Mouse (Mus musculus): ENCODE results near the gene Cacna1a.

DNA sequence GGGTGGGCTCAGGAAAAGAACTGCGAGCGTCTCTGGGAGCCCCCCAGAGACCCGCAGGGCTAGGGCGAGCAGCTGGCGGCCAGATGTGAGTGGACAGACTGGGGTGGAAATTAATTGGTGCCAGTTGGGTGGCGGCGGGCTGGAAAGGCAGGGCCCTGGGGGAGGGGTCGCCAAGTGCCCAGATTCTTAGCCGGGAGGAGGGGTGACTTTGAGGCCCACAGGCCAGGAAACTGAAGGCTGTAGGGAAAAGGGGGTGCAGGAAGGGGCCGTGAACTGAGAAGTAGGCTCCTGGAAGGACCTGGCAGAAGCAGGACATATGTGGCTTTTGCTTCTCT lies 267.9 kb downstream of the Cacna1a start:
- TF ChIP-seq POLR2A (IDR thresholded peaks at IDR 0.05; ENCODE audit: control insufficient read depth in 1 of 2, insufficient read depth in 1 of 2, low read depth in 1 of 2, low read length in 2 of 2, poor library complexity in 1 of 2) (no peak), CTCF (IDR thresholded peaks at IDR 0.05 in 2 of 3, conservative IDR thresholded peaks at IDR 0.05 in 1 of 3; ENCODE audit: control insufficient read depth in 1 of 3, insufficient read depth in 1 of 3, low read depth in 2 of 3, low read length in 3 of 3, poor library complexity in 1 of 3, severe bottlenecking in 1 of 3) (no peak), ZKSCAN1 (IDR thresholded peaks at IDR 0.05; ENCODE audit: low read depth, low read length) (no peak), ZNF384 (IDR thresholded peaks at IDR 0.05; ENCODE audit: low read depth, low read length) (no peak)

All from MEL (cell line).